Mouse (Mus musculus): Measurements from ENCODE around the gene Olfr710.
"Not testable (repeated sequence)": the region's sequence is repeated elsewhere in the genome, so short reads cannot be mapped to it uniquely, and the experiment has no call there.

Olfr710 gene

DNA sequence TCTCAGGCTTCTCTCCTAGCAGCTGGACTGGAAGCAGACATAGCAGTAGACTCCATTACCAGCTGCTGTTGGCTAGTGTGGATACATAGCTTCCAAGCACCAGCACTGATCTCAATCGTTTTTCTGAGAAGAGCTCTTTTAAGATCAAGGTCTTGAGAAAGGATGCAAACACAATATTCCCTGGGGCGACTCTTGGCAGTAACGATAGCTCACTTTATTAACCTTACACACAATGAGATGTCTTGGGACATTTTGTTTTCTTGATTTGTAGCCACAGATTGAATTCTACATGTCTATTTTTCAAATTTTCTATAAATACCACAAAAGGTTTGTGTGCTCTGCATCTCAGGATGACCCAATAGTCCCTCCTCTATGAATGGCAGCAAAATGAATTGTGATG is at the start of gene Olfr710:
Olfr710 (minus strand) TSS at position 101 of the 400 bp plus-strand sequence.
- in situ Hi-C loops (cut with MboI, MseI), result no loop called here

DNA sequence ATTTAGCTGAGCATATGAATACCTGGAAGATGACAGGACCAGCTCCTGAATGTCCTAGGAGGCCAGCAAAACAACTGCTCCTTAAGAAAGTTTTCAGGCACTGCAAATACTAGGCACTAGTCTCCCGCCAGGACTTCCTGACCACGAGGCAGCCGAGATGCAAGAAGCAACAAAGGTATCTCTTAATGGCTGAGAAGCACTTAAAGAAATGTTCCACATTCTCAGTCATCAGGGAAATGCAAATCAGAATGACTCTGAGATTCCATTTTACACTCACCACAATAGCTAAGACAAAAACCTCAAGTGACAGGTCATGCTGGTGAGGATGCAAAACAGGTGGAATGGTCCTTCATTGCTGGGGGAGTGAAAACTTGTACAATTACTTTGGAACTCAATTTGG is 37.1 kb upstream of the Olfr710 start:
- in situ Hi-C loops (cut with MboI, MseI), result no loop called here

DNA sequence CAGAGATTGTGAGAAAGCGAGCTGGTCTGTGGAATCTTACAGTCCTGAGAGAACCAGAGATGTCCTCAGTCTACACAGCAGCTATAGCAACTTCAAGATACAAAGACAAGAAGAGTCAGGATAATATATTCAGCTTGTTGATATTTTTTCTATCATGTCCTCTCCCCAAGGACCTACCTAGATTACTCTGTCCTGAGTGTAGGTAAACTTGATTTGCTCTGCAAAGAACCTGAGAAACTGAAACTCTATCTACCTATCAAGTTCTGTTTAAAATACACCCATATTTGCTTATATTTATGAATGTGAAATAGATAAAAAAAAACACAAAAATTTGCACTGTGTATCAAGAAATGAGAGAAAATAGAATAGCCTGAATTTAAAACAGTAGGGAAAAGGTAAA is 27.2 kb upstream of the Olfr710 start, which contains the start of gene Olfr711:
Olfr711 (minus strand) TSS at position 101 of the 400 bp plus-strand sequence.
- in situ Hi-C loops (cut with MboI, MseI), result no loop called here

DNA sequence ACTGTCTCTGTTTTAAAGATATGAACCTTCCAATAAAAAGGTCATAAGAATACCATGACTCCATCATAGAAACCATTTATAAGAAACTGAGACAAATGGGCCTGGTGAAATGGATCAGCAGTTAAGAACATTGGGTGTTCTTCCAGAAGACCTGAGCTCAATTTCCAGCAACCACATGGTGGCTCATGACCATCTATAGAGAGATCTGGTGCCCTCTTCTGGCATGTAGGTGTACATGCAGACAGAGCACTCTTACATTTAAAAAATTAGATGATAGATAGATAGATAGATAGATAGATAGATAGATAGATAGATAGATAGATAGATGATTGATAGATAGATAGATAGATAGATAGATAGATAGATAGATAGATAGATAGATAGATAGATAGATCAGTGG is 19.4 kb upstream of the Olfr710 start:
- in situ Hi-C loops (cut with MboI, MseI), result loop anchor here (5.0 kb wide), 1 partner anchor 80 kb away; no protein-coding TSS in a partner anchor

DNA sequence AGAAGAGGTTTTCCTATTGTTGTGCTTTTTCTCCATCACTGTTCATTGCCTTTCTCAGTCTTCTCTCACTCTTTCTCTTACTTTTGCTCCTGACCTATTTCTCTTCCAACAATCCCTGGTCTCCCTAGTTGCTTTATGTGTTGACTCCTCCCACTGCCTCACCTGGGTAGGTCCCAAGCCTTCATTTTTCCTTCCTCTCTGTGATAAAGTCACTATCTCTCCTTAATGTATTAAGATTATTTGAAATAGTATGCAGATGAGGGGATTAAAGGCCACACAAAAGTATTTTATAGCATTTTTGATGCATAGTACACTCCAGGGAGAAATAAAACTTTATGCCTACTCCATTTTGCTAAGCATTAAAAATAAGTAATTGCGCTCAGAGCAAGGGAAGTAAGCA is 15.7 kb upstream of the Olfr710 start, which contains the start of gene Olfr6:
Olfr6 (minus strand) TSS at position 101 of the 400 bp plus-strand sequence.
- in situ Hi-C loops (cut with MboI, MseI), result no loop called here

DNA sequence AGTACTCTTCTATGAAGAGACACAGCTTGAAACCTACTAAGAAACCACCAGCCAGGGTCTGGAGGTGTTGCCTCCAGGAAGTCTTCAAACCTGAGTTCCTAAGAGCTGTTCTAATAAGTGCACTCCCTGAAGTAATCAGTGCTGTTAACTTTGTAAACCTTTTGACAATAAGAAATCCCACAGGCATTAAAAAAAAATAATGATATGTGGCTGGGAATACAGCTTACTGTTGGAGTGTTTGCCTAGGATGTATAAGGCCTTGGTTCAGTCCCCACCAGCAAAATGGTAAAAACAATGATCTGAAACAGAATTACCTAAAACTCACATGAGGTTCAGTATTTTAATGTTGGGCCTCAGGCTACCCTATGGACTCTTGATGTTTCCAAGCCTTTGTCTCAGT is 16.0 kb downstream of the Olfr710 start, which contains the start of gene Olfr709-ps1:
Olfr709-ps1 (minus strand) TSS at position 101 of the 400 bp plus-strand sequence.
- in situ Hi-C loops (cut with MboI, MseI), result no loop called here

DNA sequence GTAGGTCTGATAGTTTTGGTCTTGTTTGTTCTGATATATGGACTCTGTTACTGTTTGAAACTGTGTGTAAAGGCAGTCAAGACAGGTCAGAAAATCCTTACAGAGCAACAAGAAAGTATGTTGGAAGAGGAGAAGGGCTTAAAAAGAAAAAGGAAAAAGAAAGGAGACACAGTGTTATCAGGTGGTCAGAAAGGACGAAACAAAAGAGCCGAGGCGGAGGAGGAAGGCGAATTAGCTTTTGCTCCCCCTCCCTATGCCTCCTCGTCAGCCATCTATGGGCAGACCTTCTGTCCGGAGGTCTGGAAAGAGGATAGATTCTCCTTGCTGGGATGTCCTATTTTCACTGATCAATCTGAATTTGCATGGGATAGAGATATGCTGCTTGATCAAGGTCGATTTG is 27.2 kb downstream of the Olfr710 start:
- in situ Hi-C loops (cut with MboI, MseI), result not testable (repeated sequence)

DNA sequence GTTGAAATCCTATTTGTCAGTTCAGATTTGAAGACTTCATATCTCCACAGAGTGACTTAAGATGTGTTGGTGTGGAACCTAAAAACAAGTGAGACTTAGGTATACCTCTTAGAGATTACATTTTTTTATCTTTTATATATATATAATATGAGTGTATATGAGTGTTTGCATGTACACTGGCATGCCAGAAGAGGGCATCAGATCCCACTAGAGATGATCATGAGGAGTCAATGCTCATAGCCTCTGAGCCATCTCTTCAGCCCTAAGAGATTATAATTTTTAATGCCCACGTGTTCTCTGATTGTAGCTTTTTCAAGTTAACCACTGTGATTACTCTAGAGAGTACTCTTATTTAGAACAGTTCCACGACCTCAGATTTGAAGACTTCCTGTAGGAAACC is 40.4 kb downstream of the Olfr710 start, which contains the start of gene Olfr1532-ps1:
Olfr1532-ps1 (plus strand) TSS at position 326 of the 400 bp plus-strand sequence.
- in situ Hi-C loops (cut with MboI, MseI), result no loop called here

DNA sequence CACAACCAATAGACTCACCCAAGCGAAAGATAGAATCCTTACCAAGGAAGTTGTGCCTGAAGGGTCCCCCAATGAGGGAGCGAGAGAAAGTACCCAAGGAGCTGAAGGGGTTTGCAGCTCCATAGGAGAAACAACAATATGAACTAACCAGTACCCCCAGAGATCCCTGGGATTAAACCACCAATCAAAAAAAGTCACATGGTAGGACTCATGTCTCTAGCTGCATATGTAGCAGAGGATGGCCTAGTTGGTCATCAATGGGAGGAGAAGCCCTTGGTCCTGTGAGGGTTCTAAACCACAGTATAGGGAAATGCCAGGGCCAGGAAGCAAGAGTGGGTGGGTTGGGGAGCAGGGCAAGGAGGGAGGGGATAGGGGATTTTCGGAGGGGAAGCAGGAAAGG is 47.0 kb downstream of the Olfr710 start, which contains the start of gene Olfr707:
Olfr707 (minus strand) TSS at position 101 of the 400 bp plus-strand sequence.
- in situ Hi-C loops (cut with MboI, MseI), result not testable (repeated sequence)

Data from T-helper 1 cell (primary cell).